Mouse (Mus musculus): Measurements from ENCODE around the gene Sbk2. TPM values are rescaled to one million over a fixed set of nuclear protein-coding genes. Genes with fewer than 3 reads are reported as not detected.

The Sbk2 gene
- polyA plus RNA-seq, 1 experiment from 2014 or later, result not detected

- no peaks in the 10 kb centered on the region for H3K9me3 ChIP-seq (replicated peaks)
- H3K27ac ChIP-seq (replicated peaks), result no peak within 1 kb of the TSS
- H3K4me3 ChIP-seq (replicated peaks), result no peak within 1 kb of the TSS
- no peaks in the 10 kb centered on the region for H3K36me3 ChIP-seq (replicated peaks)
- ATAC-seq (ENCODE audit: insufficient read depth), result no peak
- 65% methylated on average over 10 of the region's 10 CpGs for WGBS (ENCODE audit: insufficient replicate concordance)
- no peak within 1 kb of the TSS for H3K4me2 ChIP-seq
- H3K4me1 ChIP-seq (replicated peaks), result no peaks in the 10 kb centered on the region
- peaks cover 7% of the 10 kb centered on the region; the same call in 1 of the 2 replicates for H3K27me3 ChIP-seq
- no peak within 1 kb of the TSS for H3K9ac ChIP-seq
These were observed 57.7 kb downstream of the Sbk2 start, which contains the start of gene Gm36210 for GRCm38 (mm10) chr7:4906466-4906950. TSS of gene Gm36210 (minus strand) at chr7:4906516.

DNA sequence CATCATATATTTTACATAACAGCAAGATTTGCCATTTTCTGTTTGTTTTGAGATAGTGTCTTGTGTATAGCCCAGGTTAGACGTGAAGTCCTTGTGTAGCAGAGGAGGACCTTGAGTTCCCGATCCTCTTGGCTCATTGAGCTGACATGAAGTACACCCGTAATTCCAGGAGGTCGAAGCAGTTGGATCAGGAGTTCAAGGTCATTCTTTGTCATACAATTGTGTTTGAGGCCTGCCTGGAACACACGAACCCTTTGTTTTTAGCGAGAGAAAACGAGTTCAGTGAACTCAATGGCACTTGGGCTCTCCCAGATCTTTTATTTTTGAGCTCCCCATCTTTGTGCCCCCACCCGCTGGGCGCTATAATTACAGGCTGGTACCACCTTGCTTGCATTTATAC, 61.8 kb downstream of the Sbk2 start:
- ATAC-seq (ENCODE audit: insufficient read depth), result no peak
- H3K9me3 ChIP-seq (replicated peaks), result no peaks in the 10 kb centered on the region
- H3K27ac ChIP-seq (replicated peaks), result no peak overlapping the region
- no peaks in the 10 kb centered on the region for H3K36me3 ChIP-seq (replicated peaks)
- no peaks in the 10 kb centered on the region for H3K27me3 ChIP-seq
- H3K4me3 ChIP-seq (replicated peaks), result no peak overlapping the region
- no peak overlapping the region for H3K9ac ChIP-seq
- H3K4me1 ChIP-seq (replicated peaks), result peaks cover 22% of the 10 kb centered on the region
- WGBS (ENCODE audit: insufficient replicate concordance), result 71% methylated on average over 9 of the region's 9 CpGs
- H3K4me2 ChIP-seq, result no peak overlapping the region

DNA sequence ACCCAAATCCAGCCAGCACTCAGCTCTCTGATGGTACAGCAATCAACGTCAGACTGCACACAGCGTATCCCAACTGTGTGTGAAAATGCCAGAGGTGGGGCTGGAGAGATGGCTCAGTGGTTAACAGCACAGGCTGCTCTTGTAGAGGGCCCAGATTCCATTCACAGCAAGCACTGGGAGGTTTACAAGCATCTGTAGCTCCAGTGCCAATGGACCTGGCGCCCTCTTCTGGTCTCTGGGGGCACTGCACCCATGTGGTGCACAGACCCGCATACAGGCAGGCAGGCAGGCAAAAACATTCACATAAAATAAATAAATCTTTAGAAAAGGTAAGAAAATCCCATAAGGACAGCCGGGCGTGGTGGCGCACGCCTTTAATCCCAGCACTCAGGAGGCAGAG, 63.0 kb downstream of the Sbk2 start:
- H3K4me3 ChIP-seq (replicated peaks), result peak overlapping the region; percentile 47; the same call in 1 of the 2 replicates
- H3K9me3 ChIP-seq (replicated peaks), result no peaks in the 10 kb centered on the region
- no peak for ATAC-seq (ENCODE audit: insufficient read depth)
- H3K4me2 ChIP-seq, result 0 out of 2 replicates have a peak overlapping the region, but pooled peaks have one; percentile 69
- peaks cover 22% of the 10 kb centered on the region for H3K4me1 ChIP-seq (replicated peaks)
- no peaks in the 10 kb centered on the region for H3K27me3 ChIP-seq
- H3K36me3 ChIP-seq (replicated peaks), result no peaks in the 10 kb centered on the region
- H3K27ac ChIP-seq (replicated peaks), result no peak overlapping the region
- 54% methylated on average over 8 of the region's 8 CpGs for WGBS (ENCODE audit: insufficient replicate concordance)
- H3K9ac ChIP-seq, result no peak overlapping the region

GRCm38 (mm10) chr7:4900523-4900851, 63.7 kb downstream of the Sbk2 start:
- Histone ChIP-seq H3K27me3 (no peaks in the 10 kb centered on the region), H3K9me3 (replicated peaks) (no peaks in the 10 kb centered on the region), H3K4me3 (replicated peaks) (peak overlapping the region; percentile 47), H3K27ac (replicated peaks) (peak overlapping the region; percentile 66), H3K36me3 (replicated peaks) (no peaks in the 10 kb centered on the region), H3K4me2 (peak overlapping the region; percentile 69), H3K4me1 (replicated peaks) (peaks cover 22% of the 10 kb centered on the region), H3K9ac (peak overlapping the region; percentile 39; the same call in 1 of the 2 replicates)
- 20% methylated on average over 11 of the region's 11 CpGs for WGBS (ENCODE audit: insufficient replicate concordance)
- ATAC-seq (ENCODE audit: insufficient read depth), result peak; percentile 20; the same call in 1 of the 2 replicates

GRCm38 (mm10) chr7:4899649-4900522, 64.3 kb downstream of the Sbk2 start:
- peak overlapping the region; percentile 69 for H3K4me2 ChIP-seq
- WGBS (ENCODE audit: insufficient replicate concordance), result 5% methylated on average over 19 of the region's 19 CpGs
- H3K4me1 ChIP-seq (replicated peaks), result peaks cover 22% of the 10 kb centered on the region
- H3K27me3 ChIP-seq, result no peaks in the 10 kb centered on the region
- peak; percentile 69 for ATAC-seq (ENCODE audit: insufficient read depth)
- peak overlapping the region; percentile 39; the same call in 1 of the 2 replicates for H3K9ac ChIP-seq
- peak overlapping the region; percentile 47 for H3K4me3 ChIP-seq (replicated peaks)
- no peaks in the 10 kb centered on the region for H3K9me3 ChIP-seq (replicated peaks)
- H3K27ac ChIP-seq (replicated peaks), result peak overlapping the region; percentile 66
- no peaks in the 10 kb centered on the region for H3K36me3 ChIP-seq (replicated peaks)

GRCm38 (mm10) chr7:4898851-4899648, 65.2 kb downstream of the Sbk2 start:
- peak overlapping the region; percentile 69 for H3K4me2 ChIP-seq
- H3K27ac ChIP-seq (replicated peaks), result no peak overlapping the region; the same call in 1 of the 2 replicates
- peaks cover 22% of the 10 kb centered on the region for H3K4me1 ChIP-seq (replicated peaks)
- no peaks in the 10 kb centered on the region for H3K27me3 ChIP-seq
- H3K36me3 ChIP-seq (replicated peaks), result no peaks in the 10 kb centered on the region
- WGBS (ENCODE audit: insufficient replicate concordance), result 36% methylated on average over 18 of the region's 18 CpGs
- H3K4me3 ChIP-seq (replicated peaks), result peak overlapping the region; percentile 47
- no peaks in the 10 kb centered on the region for H3K9me3 ChIP-seq (replicated peaks)
- peak overlapping the region; percentile 13; the same call in 1 of the 2 replicates for H3K9ac ChIP-seq
- peak; percentile 11 for ATAC-seq (ENCODE audit: insufficient read depth)

DNA sequence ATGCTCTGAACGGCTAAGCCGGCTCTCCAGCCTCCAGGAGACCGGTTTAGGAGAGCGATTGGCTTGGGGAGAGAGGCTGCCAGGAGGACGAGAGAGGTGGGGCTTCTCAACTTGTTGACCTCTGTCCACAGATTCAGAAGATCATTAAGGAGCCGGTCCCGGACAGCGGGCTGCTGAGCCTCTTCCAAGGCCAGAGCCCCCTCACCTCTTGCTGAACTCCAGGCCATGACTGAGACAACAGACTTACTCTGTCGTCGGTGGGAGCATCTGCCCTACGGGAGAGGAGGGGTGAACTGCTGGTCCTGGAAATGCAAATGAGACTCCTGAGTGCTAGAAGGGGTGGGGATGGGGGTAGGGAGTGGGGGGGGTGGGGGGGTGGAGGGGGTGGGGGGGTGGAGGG, 69.0 kb downstream of the Sbk2 start:
- Histone ChIP-seq H3K4me2 (no peak overlapping the region), H3K9ac (no peak overlapping the region), H3K36me3 (replicated peaks) (no peaks in the 10 kb centered on the region), H3K9me3 (replicated peaks) (no peaks in the 10 kb centered on the region), H3K4me3 (replicated peaks) (no peak overlapping the region), H3K27me3 (no peaks in the 10 kb centered on the region), H3K27ac (replicated peaks) (no peak overlapping the region), H3K4me1 (replicated peaks) (peaks cover 15% of the 10 kb centered on the region)
- no peak for ATAC-seq (ENCODE audit: insufficient read depth)
- whole genome bisulfite sequencing (ENCODE audit: insufficient replicate concordance), result 68% methylated on average over 11 of the region's 11 CpGs

Other genes with a start within 250 kb of the Sbk2 start
- 0.14 and 0.37 TPM in 2 replicates for gene Tmem150b, start 239.2 kb downstream of the Sbk2 start, polyA plus RNA-seq (2015; fragmentation: Nextera tagmentation; extraction: Ambion mirVana)
- 50.1 and 56.1 TPM in 2 replicates for gene Kmt5c, start 224.3 kb downstream of the Sbk2 start, polyA plus RNA-seq (2015; fragmentation: Nextera tagmentation; extraction: Ambion mirVana)
- gene Cox6b2, start 211.3 kb downstream of the Sbk2 start, polyA plus RNA-seq (2015; fragmentation: Nextera tagmentation; extraction: Ambion mirVana), result 66.0 and 79.3 TPM in 2 replicates
- gene Fam71e2, start 193.1 kb downstream of the Sbk2 start, polyA plus RNA-seq (2015; fragmentation: Nextera tagmentation; extraction: Ambion mirVana), result not detected in 2 replicates
- gene Il11, start 181.5 kb downstream of the Sbk2 start, polyA plus RNA-seq (2015; fragmentation: Nextera tagmentation; extraction: Ambion mirVana), result 0.06 TPM in 1 of 2 replicates, not detected in the other
- gene Tmem190, start 181.5 kb downstream of the Sbk2 start, polyA plus RNA-seq (2015; fragmentation: Nextera tagmentation; extraction: Ambion mirVana), result 0.21 TPM in 1 of 2 replicates, not detected in the other
- 9.5 and 10.3 TPM in 2 replicates for gene Tmem238, start 174.8 kb downstream of the Sbk2 start, polyA plus RNA-seq (2015; fragmentation: Nextera tagmentation; extraction: Ambion mirVana)
- gene Rpl28, start 171.5 kb downstream of the Sbk2 start, polyA plus RNA-seq (2015; fragmentation: Nextera tagmentation; extraction: Ambion mirVana), result 169 and 173 TPM in 2 replicates
- 302 and 318 TPM in 2 replicates for gene Ube2s, start 151.8 kb downstream of the Sbk2 start, polyA plus RNA-seq (2015; fragmentation: Nextera tagmentation; extraction: Ambion mirVana)
- not detected in 2 replicates for gene Shisa7, start 119.7 kb downstream of the Sbk2 start, polyA plus RNA-seq (2015; fragmentation: Nextera tagmentation; extraction: Ambion mirVana)
- gene Isoc2b, start 94.1 kb downstream of the Sbk2 start, polyA plus RNA-seq (2015; fragmentation: Nextera tagmentation; extraction: Ambion mirVana), result 3.7 and 3.8 TPM in 2 replicates
- 0.68 and 0.77 TPM in 2 replicates for gene Isoc2a, start 87.3 kb downstream of the Sbk2 start, polyA plus RNA-seq (2015; fragmentation: Nextera tagmentation; extraction: Ambion mirVana)
- gene Gm36210, start 57.9 kb downstream of the Sbk2 start, polyA plus RNA-seq (2015; fragmentation: Nextera tagmentation; extraction: Ambion mirVana), result not detected in 2 replicates
- gene Zfp628, start 49.2 kb downstream of the Sbk2 start, polyA plus RNA-seq (2015; fragmentation: Nextera tagmentation; extraction: Ambion mirVana), result 1.7 TPM in 2 replicates
- gene Nat14, start 42.4 kb downstream of the Sbk2 start, polyA plus RNA-seq (2015; fragmentation: Nextera tagmentation; extraction: Ambion mirVana), result 0.23 and 0.45 TPM in 2 replicates
- gene Ssc5d, start 38.6 kb downstream of the Sbk2 start, polyA plus RNA-seq (2015; fragmentation: Nextera tagmentation; extraction: Ambion mirVana), result 0.15 TPM in 2 replicates
- gene Sbk3, start 6.8 kb upstream of the Sbk2 start, polyA plus RNA-seq (2015; fragmentation: Nextera tagmentation; extraction: Ambion mirVana), result not detected in 2 replicates
- 3.3 and 4.6 TPM in 2 replicates for gene Zfp579, start 31.8 kb upstream of the Sbk2 start, polyA plus RNA-seq (2015; fragmentation: Nextera tagmentation; extraction: Ambion mirVana)
- 9.3 and 10.0 TPM in 2 replicates for gene Zfp524, start 50.0 kb upstream of the Sbk2 start, polyA plus RNA-seq (2015; fragmentation: Nextera tagmentation; extraction: Ambion mirVana)
- 15.6 and 17.9 TPM in 2 replicates for gene Fiz1, start 50.3 kb upstream of the Sbk2 start, polyA plus RNA-seq (2015; fragmentation: Nextera tagmentation; extraction: Ambion mirVana)
- gene Gm44973, start 51.1 kb upstream of the Sbk2 start, polyA plus RNA-seq (2015; fragmentation: Nextera tagmentation; extraction: Ambion mirVana), result 0.53 and 1.2 TPM in 2 replicates
- 1.3 and 1.5 TPM in 2 replicates for gene Zfp865, start 56.0 kb upstream of the Sbk2 start, polyA plus RNA-seq (2015; fragmentation: Nextera tagmentation; extraction: Ambion mirVana)
- 0.28 and 0.40 TPM in 2 replicates for gene Ccdc106, start 56.1 kb upstream of the Sbk2 start, polyA plus RNA-seq (2015; fragmentation: Nextera tagmentation; extraction: Ambion mirVana)
- not detected in 2 replicates for gene 4632433K11Rik, start 69.7 kb upstream of the Sbk2 start, polyA plus RNA-seq (2015; fragmentation: Nextera tagmentation; extraction: Ambion mirVana)
- 1.2 and 1.4 TPM in 2 replicates for gene Zfp784, start 74.0 kb upstream of the Sbk2 start, polyA plus RNA-seq (2015; fragmentation: Nextera tagmentation; extraction: Ambion mirVana)
- gene Zfp580, start 87.1 kb upstream of the Sbk2 start, polyA plus RNA-seq (2015; fragmentation: Nextera tagmentation; extraction: Ambion mirVana), result 1.7 and 2.0 TPM in 2 replicates
- 59.4 and 60.8 TPM in 2 replicates for gene U2af2, start 97.7 kb upstream of the Sbk2 start, polyA plus RNA-seq (2015; fragmentation: Nextera tagmentation; extraction: Ambion mirVana)
- gene Epn1, start 115.8 kb upstream of the Sbk2 start, polyA plus RNA-seq (2015; fragmentation: Nextera tagmentation; extraction: Ambion mirVana), result 49.2 and 54.5 TPM in 2 replicates
- not detected in 2 replicates for gene Rfpl4, start 152.5 kb upstream of the Sbk2 start, polyA plus RNA-seq (2015; fragmentation: Nextera tagmentation; extraction: Ambion mirVana)
- gene Rasl2-9, start 161.5 kb upstream of the Sbk2 start, polyA plus RNA-seq (2015; fragmentation: Nextera tagmentation; extraction: Ambion mirVana), result 0.18 and 0.21 TPM in 2 replicates
- not detected in 2 replicates for gene Vmn1r55, start 185.3 kb upstream of the Sbk2 start, polyA plus RNA-seq (2015; fragmentation: Nextera tagmentation; extraction: Ambion mirVana)
- gene Vmn1r56, start 232.3 kb upstream of the Sbk2 start, polyA plus RNA-seq (2015; fragmentation: Nextera tagmentation; extraction: Ambion mirVana), result not detected in 2 replicates

Data from liver, embryonic 15.5 days (tissue).